Mouse (Mus musculus) CH12.LX (cell line): ENCODE data around the gene Nabp1. TPM values are rescaled to one million over a fixed set of nuclear protein-coding genes. Genes with fewer than 3 reads are reported as not detected.

ENCODE experiments used
- DNase-seq: peaks from one replicate; pipeline ENCODE4 v3.0.0-alpha.2; 2013; ENCODE audit errors: extremely low read depth
- H3K27ac ChIP-seq: 2 replicates; pipeline ENCODE4 v1.5.1; 2012; ENCODE audit warnings: low read depth, mild to moderate bottlenecking, control low read depth, moderate library complexity; ENCODE audit not compliant: insufficient read depth
- H3K27me3 ChIP-seq: replicated peaks from 2 replicates; pipeline ENCODE3; 2012; ENCODE audit warnings: inconsistent platforms
- H3K36me3 ChIP-seq, 2 experiments: replicated peaks in 1 of 2; 2 replicates each; pipeline versions ENCODE3 to v1.6.1; 2012; ENCODE audit warnings: inconsistent platforms in 1 of 2, low read length in 1 of 2, mild to moderate bottlenecking in 1 of 2, mixed read lengths in 1 of 2, moderate library complexity in 1 of 2; ENCODE audit not compliant: control insufficient read depth in 1 of 2, insufficient read depth in 1 of 2
- H3K4me1 ChIP-seq, 2 experiments: 2 replicates each; pipeline ENCODE4 v1.6.1; 2012; ENCODE audit warnings: inconsistent platforms in 1 of 2, moderate library complexity in 1 of 2; ENCODE audit not compliant: insufficient read depth in 2 of 2, control insufficient read depth in 1 of 2
- H3K4me2 ChIP-seq: 2 replicates; pipeline ENCODE4 v1.6.1; 2012; ENCODE audit warnings: low read depth, mild to moderate bottlenecking, control low read depth; ENCODE audit not compliant: poor library complexity, insufficient read depth, severe bottlenecking
- H3K4me3 ChIP-seq, 3 experiments: fragments of 150-350 bp in 1 of 3; sonication (generic) in 1 of 3; replicated peaks in 1 of 3; 2 replicates each; pipeline versions ENCODE3 to v1.5.1; 2011 to 2012; ENCODE audit warnings: low read depth in 2 of 3, low read length in 2 of 3, mild to moderate bottlenecking in 2 of 3, moderate library complexity in 2 of 3, control low read depth in 1 of 3, improper control_type of control experiment in 1 of 3, inconsistent platforms in 1 of 3, mixed read lengths in 1 of 3; ENCODE audit not compliant: poor library complexity in 1 of 3
- H3K79me2 ChIP-seq: replicated peaks from 2 replicates; pipeline ENCODE4 v1.6.1; 2012; ENCODE audit warnings: mild to moderate bottlenecking, moderate library complexity; ENCODE audit not compliant: control insufficient read depth, poor library complexity, insufficient read depth, severe bottlenecking; ENCODE audit errors: extremely low read depth
- H3K9ac ChIP-seq: 2 replicates; pipeline ENCODE4 v1.6.1; 2012; ENCODE audit warnings: low read depth, mild to moderate bottlenecking, control low read depth, moderate library complexity; ENCODE audit not compliant: insufficient read depth
- H3K9me3 ChIP-seq: replicated peaks from 2 replicates; pipeline ENCODE3; 2012; ENCODE audit warnings: low read length, inconsistent platforms, mixed read lengths
- BHLHE40 ChIP-seq: IDR thresholded peaks from 2 replicates; pipeline ENCODE4 v1.6.1; 2011; ENCODE audit warnings: mild to moderate bottlenecking, low read depth, low read length, improper control_type of control experiment
- ELF1 ChIP-seq: IDR thresholded peaks from 2 replicates; pipeline ENCODE4 v1.6.1; 2014; ENCODE audit warnings: low read depth, mild to moderate bottlenecking, inconsistent platforms, low read length, improper control_type of control experiment
- EP300 ChIP-seq: IDR thresholded peaks from 2 replicates; pipeline ENCODE4 v1.6.1; 2011; ENCODE audit warnings: low read length, improper control_type of control experiment
- ETS1 ChIP-seq: conservative IDR thresholded peaks from 2 replicates; pipeline ENCODE4 v1.6.1; 2012; ENCODE audit warnings: low read depth, mild to moderate bottlenecking, inconsistent platforms, low read length, improper control_type of control experiment, moderate library complexity
- IRF4 ChIP-seq: IDR thresholded peaks from 2 replicates; pipeline ENCODE4 v1.6.1; 2014; ENCODE audit warnings: low read depth, mild to moderate bottlenecking, inconsistent platforms, low read length, improper control_type of control experiment
- JUND ChIP-seq: conservative IDR thresholded peaks from 2 replicates; pipeline ENCODE4 v1.6.1; 2011; ENCODE audit warnings: low read depth, low read length, improper control_type of control experiment
- MAFK ChIP-seq: IDR thresholded peaks from 2 replicates; pipeline ENCODE4 v1.6.1; 2011; ENCODE audit warnings: low read length, improper control_type of control experiment; ENCODE audit not compliant: insufficient replicate concordance
- MAX ChIP-seq: IDR thresholded peaks from 2 replicates; pipeline ENCODE4 v1.6.1; 2011; ENCODE audit warnings: low read length, improper control_type of control experiment
- MAZ ChIP-seq: IDR thresholded peaks from 2 replicates; pipeline ENCODE4 v1.6.1; 2012; ENCODE audit warnings: low read depth, mild to moderate bottlenecking, inconsistent platforms, low read length, improper control_type of control experiment, moderate library complexity
- PAX5 ChIP-seq: IDR thresholded peaks from 2 replicates; pipeline ENCODE4 v1.6.1; 2012; ENCODE audit warnings: low read length, inconsistent platforms, mixed read lengths
- SIN3A ChIP-seq: IDR thresholded peaks from 2 replicates; pipeline ENCODE4 v1.6.1; 2012; ENCODE audit warnings: low read length, improper control_type of control experiment, inconsistent platforms
- SMC3 ChIP-seq: IDR thresholded peaks from 2 replicates; pipeline ENCODE4 v1.6.1; 2011; ENCODE audit warnings: low read depth, low read length, improper control_type of control experiment
- TBP ChIP-seq: conservative IDR thresholded peaks from 2 replicates; pipeline ENCODE4 v1.6.1; 2011; ENCODE audit warnings: low read depth, low read length, improper control_type of control experiment
- TCF12 ChIP-seq: IDR thresholded peaks from 2 replicates; pipeline ENCODE4 v1.6.1; 2014; ENCODE audit warnings: low read depth, mild to moderate bottlenecking, inconsistent platforms, low read length, improper control_type of control experiment
- USF1 ChIP-seq: IDR thresholded peaks from 2 replicates; pipeline ENCODE4 v1.6.1; 2014; ENCODE audit warnings: low read depth, mild to moderate bottlenecking, inconsistent platforms, low read length, improper control_type of control experiment
- ZC3H11A ChIP-seq: IDR thresholded peaks from 2 replicates; pipeline ENCODE4 v1.6.1; 2012; ENCODE audit warnings: low read depth, mild to moderate bottlenecking, inconsistent platforms, low read length, improper control_type of control experiment
- ZKSCAN1 ChIP-seq: IDR thresholded peaks from 2 replicates; pipeline ENCODE4 v1.6.1; 2012; ENCODE audit warnings: low read depth, inconsistent platforms, low read length, improper control_type of control experiment, borderline replicate concordance
- dilution Hi-C: fragments of 300-500 bp; cut with MboI; formaldehyde crosslinking; loops from 2 replicates; pipeline ENCODE4 v1.14.3; 2020; ENCODE audit warnings: low sequenced_read_pairs; ENCODE audit not compliant: extremely low pct_unique_long_range_greater_than_20kb, extremely low pct_ligation_motif_present
- in situ Hi-C: fragments of 300-500 bp; cut with MboI; formaldehyde crosslinking; loops from 3 replicates; pipeline ENCODE4 v1.14.3; 2019; ENCODE audit warnings: low sequenced_read_pairs, low pct_ligation_motif_present, low pct_unique_long_range_greater_than_20kb, mixed read lengths
- polyA plus RNA-seq: library from polyadenylated mRNA; unstranded; fragments of >175 nt; gene quantifications from 2 replicates; pipeline ENCODE4 v1.2.1, GENCODE M21; 2012; ENCODE audit warnings: low read depth; ENCODE audit not compliant: insufficient read length
- total RNA-seq, 2 experiments: library from RNA; depleted of rRNA; stranded (reverse); fragments of 300-350 nt in 1 of 2; fragments of >200 nt in 1 of 2; gene quantifications; 2 replicates each; pipeline ENCODE4 v1.2.3; 2012 to 2014

Gene Nabp1
- total and polyA plus RNA-seq, 3 experiments = 32.7 to 52.0 (median 33.7) TPM

DNA sequence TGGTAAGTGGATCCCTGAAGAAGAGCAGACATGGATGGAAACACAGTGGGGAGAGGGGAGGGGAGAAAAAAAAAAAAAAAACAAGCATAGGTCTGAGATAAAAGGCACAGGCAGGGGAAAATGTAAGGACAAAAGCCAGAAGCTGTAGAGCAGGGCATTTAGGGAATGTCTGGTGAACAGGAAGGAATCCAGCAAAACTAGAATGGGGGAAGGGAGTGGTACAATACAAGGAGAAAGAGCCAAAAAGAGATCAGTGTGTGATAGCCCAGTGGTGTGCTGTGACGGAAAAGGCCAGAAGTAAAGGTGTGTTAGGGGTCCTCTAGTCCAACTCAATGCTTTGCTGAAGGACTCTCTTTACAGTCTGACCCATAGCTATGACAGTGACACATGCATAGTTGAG lies 8.1 kb upstream of the Nabp1 start:
- TF ChIP-seq MAX (no peak), JUND (no peak), PAX5 (no peak), TBP (no peak), ETS1 (no peak), SMC3 (no peak), ZKSCAN1 (no peak), TCF12 (no peak), IRF4 (no peak), ZC3H11A (no peak)
- Histone ChIP-seq H3K27ac (no peak overlapping the region), H3K9me3 (no peaks in the 10 kb centered on the region), H3K9ac (no peak overlapping the region), H3K36me3 (no peaks in the 10 kb centered on the region), H3K27me3 (no peaks in the 10 kb centered on the region), H3K4me3 (no peak overlapping the region), H3K79me2 (no peaks in the 10 kb centered on the region), H3K4me2 (no peak overlapping the region), H3K4me1 (no peaks in the 10 kb centered on the region)
- DNase-seq = no peak
- in situ Hi-C loops (no loop called here), dilution Hi-C loops (no loop called here)

DNA sequence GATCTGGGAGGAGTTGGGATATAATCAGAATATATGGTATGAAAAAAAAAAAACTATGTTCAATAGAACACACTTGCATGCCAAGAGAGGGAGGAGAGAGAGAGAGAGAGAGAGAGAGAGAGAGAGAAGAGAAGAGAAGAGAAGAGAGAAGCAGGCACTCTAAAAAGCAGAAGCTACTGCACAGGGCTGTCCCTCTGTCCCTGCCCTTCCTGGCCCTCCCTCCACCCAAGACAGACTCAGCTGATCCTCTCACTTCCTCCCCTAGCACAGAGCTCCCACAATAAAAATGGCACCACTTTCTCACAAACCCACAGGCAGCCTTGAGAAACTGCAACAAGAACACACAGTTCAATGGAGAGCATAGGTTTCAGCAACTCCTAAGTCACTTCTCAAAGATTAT lies 2.2 kb upstream of the Nabp1 start:
- Histone ChIP-seq H3K4me3 (no peak overlapping the region), H3K79me2 (peaks cover 17% of the 10 kb centered on the region), H3K9ac (no peak overlapping the region), H3K4me2 (no peak overlapping the region), H3K27me3 (no peaks in the 10 kb centered on the region), H3K9me3 (no peaks in the 10 kb centered on the region), H3K27ac (no peak overlapping the region), H3K36me3 (no peaks in the 10 kb centered on the region), H3K4me1 (peaks cover 5 to 22% of the 10 kb centered on the region in 2 experiments; a peak in 3 of 4 replicates)
- in situ Hi-C loops = no loop called here
- DNase-seq = peak; percentile 72
- dilution Hi-C loops = no loop called here
- TF ChIP-seq MAFK = no peak
- no peak for TF ChIP-seq BHLHE40
- no peak for TF ChIP-seq USF1
- peak; percentile 34; the same call in 1 of the 2 replicates for TF ChIP-seq EP300
- TF ChIP-seq ZKSCAN1 = no peak
- TF ChIP-seq MAZ = no peak
- TF ChIP-seq ELF1 = peak; percentile 54; the same call in 1 of the 2 replicates
- peak; percentile 55 for TF ChIP-seq ETS1
- TF ChIP-seq IRF4 = peak; percentile 78
- TF ChIP-seq SIN3A = peak; percentile 39; the same call in 1 of the 2 replicates
- TF ChIP-seq PAX5 = no peak
